Mouse (Mus musculus): ENCODE measurements around the gene Ugt1a8. TPM values are rescaled to one million over a fixed set of nuclear protein-coding genes. Genes with fewer than 3 reads are reported as not detected.

The Ugt1a8 gene
- polyA plus RNA-seq, 1 experiment from 2014 or later = not detected

- Histone ChIP-seq H3K27ac (no peak overlapping the region), H3K36me3 (ENCODE audit: inconsistent target) (peaks cover 75% of the 10 kb centered on the region), H3K4me3 (ENCODE audit: inconsistent target) (no peak overlapping the region), H3K79me2 (ENCODE audit: inconsistent target) (no peaks in the 10 kb centered on the region)
- 86% methylated on average over 13 of the region's 13 CpGs for WGBS (ENCODE audit: missing documents)
Observed at GRCm38 (mm10) chr1:88266123-88266522, 178.5 kb downstream of the Ugt1a8 start.

- Histone ChIP-seq H3K79me2 (ENCODE audit: inconsistent target) (no peaks in the 10 kb centered on the region), H3K27ac (no peak overlapping the region), H3K36me3 (ENCODE audit: inconsistent target) (peaks cover 75% of the 10 kb centered on the region), H3K4me3 (ENCODE audit: inconsistent target) (no peak overlapping the region)
- 95% methylated on average over 6 of the region's 6 CpGs for WGBS (ENCODE audit: missing documents)
Observed at GRCm38 (mm10) chr1:88267489-88267888, 179.9 kb downstream of the Ugt1a8 start.

DNA sequence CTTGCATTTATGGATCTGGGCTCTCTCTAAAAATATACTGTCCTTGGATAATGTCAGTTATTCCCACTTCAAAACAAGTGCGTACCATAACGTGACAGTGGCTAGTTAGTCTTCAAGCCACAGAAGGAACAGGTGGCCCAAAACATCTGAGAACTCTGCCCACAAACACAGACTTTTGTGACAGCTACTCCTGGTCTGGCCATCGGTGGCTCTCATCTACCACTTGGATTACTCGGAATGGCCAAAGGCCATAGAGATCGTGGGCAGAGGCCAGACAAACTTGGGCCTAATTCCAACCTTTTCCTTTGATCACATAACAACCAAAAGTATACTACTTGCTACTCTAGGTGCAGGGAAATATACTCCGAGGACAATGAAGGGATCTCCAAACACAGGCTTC, 180.5 kb downstream of the Ugt1a8 start:
- Histone ChIP-seq H3K36me3 (ENCODE audit: inconsistent target) (peaks cover 75% of the 10 kb centered on the region), H3K4me3 (ENCODE audit: inconsistent target) (no peak overlapping the region), H3K79me2 (ENCODE audit: inconsistent target) (no peaks in the 10 kb centered on the region), H3K27ac (no peak overlapping the region)
- WGBS (ENCODE audit: missing documents) = 85% methylated on average over 6 of the region's 6 CpGs

Other genes with a start within 250 kb of the Ugt1a8 start
- gene Dgkd, start 234.5 kb upstream of the Ugt1a8 start, polyA plus RNA-seq (2018) = 33.2 to 62.9 TPM (median 58.3 TPM) in 3 replicates
- 8.1 to 11.4 TPM (median 11.0 TPM) in 3 replicates for gene Usp40, start 79.3 kb upstream of the Ugt1a8 start, polyA plus RNA-seq (2018)
- not detected in 3 replicates for gene Ugt1a10, start 32.4 kb upstream of the Ugt1a8 start, polyA plus RNA-seq (2018)
- 0.10 TPM in 1 of 3 replicates, not detected in the others for gene Ugt1a9, start 17.0 kb upstream of the Ugt1a8 start, polyA plus RNA-seq (2018)
- 92.6 to 134 TPM (median 101 TPM) in 3 replicates for gene Ugt1a7c, start 7.2 kb downstream of the Ugt1a8 start, polyA plus RNA-seq (2018)
- 0.21 to 0.37 TPM (median 0.30 TPM) in 3 replicates for gene Ugt1a6b, start 15.4 kb downstream of the Ugt1a8 start, polyA plus RNA-seq (2018)
- 2.5 to 7.5 TPM (median 3.9 TPM) in 3 replicates for gene Ugt1a6a, start 47.0 kb downstream of the Ugt1a8 start, polyA plus RNA-seq (2018)
- gene Ugt1a5, start 78.2 kb downstream of the Ugt1a8 start, polyA plus RNA-seq (2018) = not detected in 3 replicates
- 0.14 TPM in 1 of 3 replicates, not detected in the others for gene Ugt1a2, start 112.8 kb downstream of the Ugt1a8 start, polyA plus RNA-seq (2018)
- not detected in 3 replicates for gene Dnajb3, start 118.0 kb downstream of the Ugt1a8 start, polyA plus RNA-seq (2018)
- 0.32 TPM in 1 of 3 replicates, not detected in the others for gene Ugt1a1, start 124.1 kb downstream of the Ugt1a8 start, polyA plus RNA-seq (2018)
- 0.04 to 0.31 TPM (median 0.22 TPM) in 3 replicates for gene Mroh2a, start 139.2 kb downstream of the Ugt1a8 start, polyA plus RNA-seq (2018)
- 11.5 to 23.0 TPM (median 11.6 TPM) in 3 replicates for gene Hjurp, start 189.8 kb downstream of the Ugt1a8 start, polyA plus RNA-seq (2018)
- not detected in 3 replicates for gene Trpm8, start 189.8 kb downstream of the Ugt1a8 start, polyA plus RNA-seq (2018)

All from macrophage (primary cell).